Mouse (Mus musculus) adipocyte (in vitro differentiated cells): ENCODE data around the gene Cep68.

ENCODE experiments used
- DNase-seq: peaks from one replicate; pipeline ENCODE4 v3.0.0-alpha.2; 2016; ENCODE audit warnings: low spot score

Cep68 gene

DNA sequence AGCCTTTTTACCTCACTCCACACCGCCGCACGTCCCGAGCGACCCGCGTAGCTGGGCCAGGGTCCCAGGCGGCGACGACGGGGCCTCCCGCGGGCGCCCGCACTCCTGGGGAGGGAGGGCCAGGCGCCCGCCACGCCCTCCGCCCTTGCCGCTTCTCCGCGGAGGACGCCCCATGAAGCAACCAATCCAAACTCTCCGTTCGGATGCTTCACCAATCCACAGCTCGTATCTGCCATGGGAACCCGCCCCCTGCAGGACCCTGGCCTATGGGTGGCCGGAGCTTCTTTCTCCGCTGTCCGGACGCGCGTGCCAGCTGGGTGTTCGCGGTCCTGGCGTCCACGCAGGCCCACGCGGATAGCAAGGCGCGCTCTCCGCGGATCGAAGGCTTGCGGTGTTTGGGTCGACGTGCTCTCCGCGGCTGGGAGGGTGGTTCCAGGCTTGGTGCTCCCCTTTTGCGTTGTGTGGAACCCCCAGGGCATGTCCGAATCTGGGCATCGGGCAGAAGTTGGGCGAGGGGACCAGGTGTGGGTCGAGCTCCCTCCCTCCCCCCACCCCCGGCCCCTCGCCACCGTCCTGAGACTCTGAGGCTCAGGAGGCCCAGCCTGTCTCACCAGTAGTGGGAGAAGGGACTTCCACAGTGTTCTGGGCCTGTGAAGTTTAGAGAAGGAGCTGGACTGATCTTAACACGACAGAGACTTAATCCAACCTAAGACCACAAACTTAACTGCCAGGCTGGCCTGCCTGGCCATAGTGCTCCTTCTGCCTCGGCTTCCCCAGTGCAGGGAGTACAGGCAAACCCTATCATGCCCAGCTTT, at the start of gene Cep68:
Gene Cep68, minus strand, starts transcription at position 134 of the 815 bp plus-strand sequence.
- DNase-seq = peak; percentile 96

DNA sequence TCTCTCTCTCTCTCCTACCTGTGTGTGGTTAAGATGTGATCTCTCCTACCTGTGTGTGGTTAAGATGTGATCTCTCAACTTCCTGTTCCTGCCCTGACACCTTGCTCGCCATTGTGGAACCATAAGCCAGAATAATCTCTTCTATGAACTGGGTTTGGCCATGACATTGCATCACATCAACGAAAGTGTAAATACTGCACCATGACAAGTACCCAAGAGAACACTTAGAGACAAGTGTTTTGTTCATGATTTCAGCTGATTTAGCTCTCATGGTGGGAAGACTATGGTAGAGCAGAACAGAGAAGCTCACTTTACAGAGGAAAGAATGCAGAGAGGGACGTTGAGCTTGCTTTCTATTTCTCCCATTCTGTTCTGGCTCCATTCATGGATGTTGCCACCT, 35.2 kb upstream of the Cep68 start:
- DNase-seq = no peak

DNA sequence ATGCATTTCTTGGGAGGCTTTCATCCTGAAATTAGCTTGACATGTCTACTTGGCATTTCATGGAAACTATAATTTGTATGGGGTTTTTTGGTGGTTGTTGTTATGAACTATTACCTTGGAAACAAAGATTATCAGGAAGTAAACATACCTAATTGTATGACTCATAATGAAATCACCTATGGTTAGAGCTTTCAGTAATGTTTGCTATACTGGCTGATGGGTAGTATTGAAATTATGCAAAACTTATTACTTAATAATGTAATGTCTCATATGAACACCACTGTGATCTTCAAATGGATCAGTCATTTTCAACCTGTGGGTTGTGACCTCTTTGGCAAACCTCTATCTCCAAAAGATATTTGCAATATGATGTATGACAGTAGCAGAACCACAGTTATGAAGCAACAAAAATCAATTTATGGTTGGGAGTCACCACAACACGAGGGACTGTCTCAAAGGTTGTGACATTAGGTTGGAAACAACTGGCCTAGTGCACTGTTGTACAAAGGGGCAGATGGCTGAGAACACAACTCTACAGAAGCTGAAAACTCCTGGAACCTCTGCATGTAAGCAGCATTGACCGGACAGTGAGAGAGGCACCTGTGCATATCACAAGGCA, 33.5 kb upstream of the Cep68 start:
- no peak for DNase-seq

DNA sequence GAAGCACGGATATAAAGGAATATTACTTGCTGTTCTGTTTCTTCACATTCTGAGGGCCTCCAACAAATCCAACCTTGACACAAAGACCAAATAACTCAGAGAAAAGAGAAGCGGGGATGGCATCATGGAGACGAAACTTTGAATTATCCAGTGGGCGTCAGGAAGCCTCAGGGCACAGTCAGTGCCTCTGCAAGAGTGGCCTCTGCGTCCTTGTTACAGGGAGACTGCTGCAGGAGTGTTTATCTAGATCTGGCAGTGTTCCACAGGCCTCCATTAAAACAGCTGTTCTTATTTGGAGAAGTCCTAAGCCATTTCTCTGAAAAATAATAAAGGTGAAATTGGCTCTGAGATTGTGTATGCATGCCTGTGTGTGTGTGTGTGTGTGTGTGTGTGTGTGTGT, 31.8 kb upstream of the Cep68 start:
- DNase-seq = peak; percentile 45

- DNase-seq = no peak
Observed at GRCm38 (mm10) chr11:20278702-20279101, 29.5 kb upstream of the Cep68 start.

GRCm38 (mm10) chr11:20277106-20277505, 27.9 kb upstream of the Cep68 start:
- no peak for DNase-seq

DNA sequence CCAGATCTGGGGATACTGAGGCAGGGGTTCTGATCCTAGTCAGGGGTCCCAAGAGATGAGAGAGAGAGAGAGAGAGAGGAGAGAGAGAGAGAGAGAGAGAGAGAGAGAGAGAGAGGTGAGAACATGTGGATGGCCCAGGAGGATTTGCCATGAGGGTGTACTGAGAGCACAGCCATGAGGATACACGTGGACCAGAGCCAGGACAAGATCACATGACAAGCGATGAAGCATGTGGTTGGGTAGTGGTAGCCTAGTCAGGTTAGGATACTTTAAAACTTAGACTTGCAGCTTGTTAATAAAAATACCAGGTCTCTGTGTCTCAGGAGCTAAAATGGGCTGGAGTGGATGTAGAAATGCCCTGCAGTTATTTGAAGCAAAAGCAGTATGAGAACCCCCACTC, 26.7 kb upstream of the Cep68 start:
- DNase-seq = no peak

GRCm38 (mm10) chr11:20269885-20270284, 20.7 kb upstream of the Cep68 start:
- DNase-seq = no peak

GRCm38 (mm10) chr11:20262628-20263380, 13.6 kb upstream of the Cep68 start:
- DNase-seq = peak; percentile 63

DNA sequence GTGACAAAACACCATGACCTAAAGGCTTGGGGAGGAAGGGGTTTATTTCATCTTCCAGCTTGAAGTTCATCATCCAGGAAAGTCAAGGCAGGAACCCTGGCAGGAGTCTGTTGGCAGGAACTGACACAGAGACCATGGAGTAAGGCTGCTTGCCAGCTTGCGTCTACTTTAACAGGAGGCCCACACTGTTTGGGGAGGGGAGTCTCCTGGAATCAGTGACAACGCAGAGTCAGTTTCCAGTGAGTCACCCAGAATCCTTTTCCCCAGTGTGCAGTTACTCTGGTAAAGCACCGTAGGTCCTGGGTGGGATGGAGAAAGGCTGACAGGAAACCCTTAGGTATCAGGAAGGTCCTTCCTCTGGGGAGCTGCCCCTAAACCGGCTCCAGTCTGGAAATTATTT, 5.6 kb upstream of the Cep68 start:
- DNase-seq = no peak

GRCm38 (mm10) chr11:20253088-20253487, 3.9 kb upstream of the Cep68 start:
- DNase-seq = peak; percentile 41

DNA sequence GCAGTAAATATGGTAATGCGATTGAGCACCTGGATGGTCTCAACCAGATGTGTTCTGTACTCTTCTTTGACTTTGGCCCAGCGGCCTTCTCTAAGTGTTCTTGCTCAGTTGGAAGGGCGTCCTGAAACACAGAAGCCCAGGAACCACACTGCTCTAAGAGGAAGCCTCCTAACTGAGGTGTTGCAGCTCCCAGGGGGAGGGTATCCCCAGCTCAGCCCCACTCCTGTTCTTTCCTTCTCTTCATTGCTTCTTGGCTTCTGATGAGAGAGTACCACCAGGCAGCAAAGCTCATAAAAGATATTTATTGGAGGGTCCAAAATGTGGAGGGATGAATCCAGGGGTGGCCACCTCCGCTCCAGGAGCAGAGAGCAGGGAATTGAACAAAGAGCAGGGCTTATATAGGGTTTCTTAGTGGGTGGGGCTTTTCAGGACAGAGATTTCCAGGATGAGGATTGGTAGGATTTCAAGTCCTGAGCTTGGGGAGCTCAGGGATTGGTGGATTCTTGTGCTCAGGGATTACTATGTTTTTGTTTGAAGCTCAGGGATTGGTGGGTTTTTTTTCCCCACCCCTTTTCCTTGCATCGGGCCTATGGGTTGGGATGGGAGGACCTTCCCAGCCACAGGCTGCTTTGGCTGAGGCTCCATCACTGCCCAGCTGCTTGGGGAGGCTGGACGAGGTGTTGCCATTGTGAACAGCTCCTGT, 1.4 kb upstream of the Cep68 start:
- DNase-seq = no peak

- peak; percentile 18 for DNase-seq
Observed at GRCm38 (mm10) chr11:20248840-20249239, 389 bp downstream of the Cep68 start.

- DNase-seq = no peak
Observed at GRCm38 (mm10) chr11:20248277-20248676, 952 bp downstream of the Cep68 start.

DNA sequence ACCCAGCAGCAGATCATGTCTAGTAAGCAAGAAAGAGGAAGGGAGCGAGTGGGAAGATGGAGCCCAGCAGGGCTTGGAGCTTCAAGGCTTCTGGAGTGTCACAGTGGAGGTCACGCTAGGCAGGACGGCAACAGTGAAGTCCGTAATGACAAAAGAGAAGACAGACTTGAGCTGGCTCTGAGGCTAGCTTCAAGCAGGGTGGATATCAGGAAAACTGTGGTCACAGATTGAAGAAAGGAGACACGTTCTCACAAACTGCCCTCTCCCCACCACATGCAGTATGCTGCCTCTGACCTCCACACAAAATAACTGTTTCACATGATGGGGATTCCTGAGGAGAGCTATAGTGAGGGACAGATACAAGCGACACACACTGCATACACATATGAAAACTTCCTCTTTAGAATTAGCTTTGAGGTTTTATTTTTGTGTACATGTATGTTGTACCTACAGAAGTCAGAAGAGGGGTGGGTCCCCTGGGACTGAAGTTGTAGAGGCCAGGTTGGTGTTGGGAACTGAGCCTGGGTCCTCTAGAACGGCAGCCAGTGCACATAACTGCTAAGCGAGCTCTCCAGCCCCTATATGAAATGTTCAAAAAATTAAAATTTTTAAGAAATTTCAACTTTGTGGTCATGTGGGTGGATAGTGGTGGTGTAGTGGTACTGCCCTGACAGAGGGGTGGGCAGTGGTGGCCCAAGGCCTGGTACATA, 1.9 kb downstream of the Cep68 start:
- DNase-seq = no peak

DNA sequence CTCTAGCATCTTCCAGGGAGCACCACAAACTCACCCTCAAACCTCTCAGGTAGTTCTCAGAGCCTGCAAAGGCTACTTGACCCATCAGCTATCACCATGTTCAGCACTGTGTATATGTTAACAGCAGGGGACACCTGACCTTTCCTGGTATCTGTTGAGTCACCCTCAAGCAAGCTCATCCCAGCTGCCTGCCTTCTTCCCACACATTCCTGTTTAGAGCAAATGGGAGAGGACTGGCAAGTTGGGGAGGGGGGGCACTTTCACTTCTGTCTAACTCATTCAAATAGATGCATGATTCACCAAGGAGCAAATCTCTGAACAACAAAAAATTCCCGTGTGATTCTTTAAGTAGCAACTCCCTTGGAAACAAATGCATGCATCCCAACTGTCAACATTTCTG, 2.6 kb downstream of the Cep68 start:
- no peak for DNase-seq

GRCm38 (mm10) chr11:20245316-20245715, 3.9 kb downstream of the Cep68 start:
- no peak for DNase-seq

DNA sequence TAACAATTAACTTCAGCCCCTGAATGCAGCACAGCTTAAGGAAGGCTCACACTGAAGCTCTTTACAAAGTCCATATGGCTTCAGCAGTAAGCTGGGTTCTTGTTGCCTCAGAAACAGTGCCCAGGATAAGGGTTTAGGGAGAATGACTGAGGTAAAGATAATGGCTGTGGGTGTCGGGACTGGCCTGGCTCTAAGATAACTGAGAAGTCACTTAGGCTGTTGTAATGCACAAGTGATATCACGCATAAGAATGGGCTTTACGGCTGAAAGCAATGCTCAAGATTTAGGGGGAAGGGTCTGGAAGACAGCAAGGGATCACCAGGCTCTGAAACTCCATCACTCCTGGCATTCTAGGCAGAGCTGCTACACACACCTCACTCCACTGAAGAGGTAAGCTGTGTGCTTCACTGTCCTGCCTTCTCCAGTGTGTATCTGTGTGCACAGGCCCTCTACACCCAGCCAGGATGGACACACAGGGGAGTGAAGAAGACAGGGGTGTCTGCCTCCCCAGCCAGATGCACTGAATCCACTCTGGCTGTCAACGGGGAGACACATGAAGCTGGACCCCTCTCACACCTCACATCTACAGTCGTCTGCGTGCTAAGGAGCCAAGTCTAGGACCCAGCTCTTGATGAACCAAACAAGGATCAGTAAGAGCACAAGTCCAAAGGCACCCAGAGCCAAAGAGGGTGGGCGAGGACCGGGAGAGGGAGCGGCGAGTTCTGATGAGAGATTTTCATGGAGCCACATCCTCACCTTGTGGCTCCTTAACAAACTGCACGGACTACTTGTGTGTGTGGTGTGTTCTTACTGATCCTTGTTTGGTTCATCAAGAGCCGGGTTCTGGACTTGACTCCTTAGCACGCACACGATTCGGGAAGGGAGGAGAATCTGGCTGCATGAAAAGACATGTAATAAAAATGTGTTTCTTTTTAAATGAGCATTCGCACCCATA, 4.6 kb downstream of the Cep68 start:
- DNase-seq = no peak

GRCm38 (mm10) chr11:20243214-20243913, 5.9 kb downstream of the Cep68 start:
- DNase-seq = no peak
